10 mouse cellular contexts compared by ENCODE assay signal in the genomic region with DNA sequence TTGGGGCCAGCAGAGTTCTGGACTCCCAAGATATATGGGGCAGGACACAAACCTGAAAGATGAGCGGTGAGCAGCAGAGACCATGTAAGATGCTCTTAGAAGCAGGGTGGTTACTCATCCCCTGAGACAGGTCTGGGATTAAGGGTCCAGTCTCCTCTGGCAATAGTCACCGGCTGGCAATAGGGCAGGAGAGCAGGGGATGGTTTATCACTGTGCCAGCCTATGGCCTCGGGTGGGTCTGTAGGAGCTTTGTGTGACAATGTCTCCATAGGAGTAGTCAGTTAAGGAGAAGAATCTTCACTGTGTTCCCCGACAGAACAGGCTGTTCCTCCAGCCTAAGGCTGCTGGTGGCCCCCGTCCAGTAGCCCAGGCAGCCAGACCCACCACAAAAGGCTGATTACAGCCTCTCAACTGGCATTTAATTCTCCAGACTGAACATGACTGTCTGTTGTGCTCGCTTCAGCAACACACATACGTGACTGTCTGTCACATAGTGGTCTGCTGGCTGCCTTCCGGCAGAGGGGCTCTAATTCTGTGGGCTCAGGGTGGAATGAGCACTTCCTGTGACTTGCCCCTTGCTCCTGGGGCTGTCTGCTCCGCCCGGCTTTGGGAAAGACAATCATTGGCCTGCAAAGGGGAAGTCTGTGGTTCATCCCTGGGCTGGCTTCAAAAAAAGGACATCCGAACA. TPM values are rescaled to one million over a fixed set of nuclear protein-coding genes. Genes with fewer than 3 reads are reported as not detected.
A peak's percentile ranks its signal among the peaks of the same experiment; 100 is the strongest.
DNase-seq lines count a peak whose midpoint lies in the region; ATAC-seq and TF ChIP-seq lines count a peak whose summit lies in the region.
"Had no signal": no experiment of that assay in that cellular context is flagged by ENCODE, and none has a peak within 500 bp of the region (broad histone marks: within the 10 kb centered on the region; RNA-seq: fewer than 3 reads in every experiment).

No protein-coding gene starts in this region.

- no peak for TF ChIP-seq POLR2A in bone marrow, adult 2 months (IDR thresholded peaks at IDR 0.05; ENCODE audit: borderline replicate concordance, control insufficient read depth, low read depth, low read length)

- peak overlapping the region; percentile 95; the same call in 1 of the 2 replicates for H3K4me3 ChIP-seq in hindbrain, embryonic 10.5 days
- no peak overlapping the region for H3K4me3 ChIP-seq in hindbrain, embryonic 11.5 days (ENCODE audit: low read depth, low read length)
- no peak overlapping the region for H3K4me3 ChIP-seq in bone marrow, adult 2 months (replicated peaks; ENCODE audit: control insufficient read depth, low read depth, low read length)
- peak overlapping the region; percentile 88 for H3K4me3 ChIP-seq in heart, embryonic 16.5 days (ENCODE audit: low read length)
- peak overlapping the region; percentile 87 for H3K4me3 ChIP-seq in liver, postnatal 0 days (ENCODE audit: low read depth, low read length)

- 83% methylated on average over 11 of the region's 11 CpGs for WGBS in hindbrain, embryonic 10.5 days
- 82% methylated on average over 11 of the region's 11 CpGs for WGBS in hindbrain, embryonic 11.5 days
- 20% methylated on average over 11 of the region's 11 CpGs for WGBS in bone marrow, adult 2 months
- WGBS in heart, embryonic 16.5 days = 46% methylated on average over 11 of the region's 11 CpGs
- whole genome bisulfite sequencing in liver, postnatal 0 days (ENCODE audit: insufficient replicate concordance) = 37% methylated on average over 11 of the region's 11 CpGs

- H3K4me2 ChIP-seq in hindbrain, embryonic 11.5 days (replicated peaks; ENCODE audit: low read depth, low read length) = no peak overlapping the region
- peak overlapping the region; percentile 94 for H3K4me2 ChIP-seq in heart, embryonic 16.5 days (ENCODE audit: low read depth, low read length)
- peak overlapping the region; percentile 91 for H3K4me2 ChIP-seq in liver, postnatal 0 days (ENCODE audit: low read depth, low read length)

- peaks cover 70% of the 10 kb centered on the region for H3K4me1 ChIP-seq in hindbrain, embryonic 10.5 days (replicated peaks)
- peaks cover 6% of the 10 kb centered on the region for H3K4me1 ChIP-seq in hindbrain, embryonic 11.5 days (replicated peaks; ENCODE audit: control insufficient read depth, insufficient read depth, low read length)
- peaks cover 18% of the 10 kb centered on the region for H3K4me1 ChIP-seq in bone marrow, adult 2 months (ENCODE audit: control insufficient read depth, insufficient read depth, low read length)
- H3K4me1 ChIP-seq in heart, embryonic 16.5 days (ENCODE audit: control insufficient read depth, insufficient read depth, low read length) = peaks cover 79% of the 10 kb centered on the region
- peaks cover 81% of the 10 kb centered on the region for H3K4me1 ChIP-seq in liver, postnatal 0 days (ENCODE audit: insufficient read depth)

- no peaks in the 10 kb centered on the region for H3K27me3 ChIP-seq in hindbrain, embryonic 10.5 days (ENCODE audit: insufficient read depth, poor library complexity, severe bottlenecking)
- H3K27me3 ChIP-seq in hindbrain, embryonic 11.5 days (ENCODE audit: control insufficient read depth, insufficient read depth, low read length) = no peaks in the 10 kb centered on the region
- no peaks in the 10 kb centered on the region for H3K27me3 ChIP-seq in heart, embryonic 16.5 days (ENCODE audit: control insufficient read depth, insufficient read depth, low read length)
- H3K27me3 ChIP-seq in liver, postnatal 0 days (ENCODE audit: insufficient read depth, low read length) = no peaks in the 10 kb centered on the region
- H3K27me3 ChIP-seq: Patski had no signal

- peak overlapping the region; percentile 31; the same call in 1 of the 2 replicates for H3K27ac ChIP-seq in hindbrain, embryonic 10.5 days
- no peak overlapping the region for H3K27ac ChIP-seq in hindbrain, embryonic 11.5 days (ENCODE audit: low read depth, low read length)
- H3K27ac ChIP-seq in bone marrow, adult 2 months (ENCODE audit: control insufficient read depth, insufficient read depth, low read depth, low read length, poor library complexity) = peak overlapping the region; percentile 9; the same call in 1 of the 2 replicates
- peak overlapping the region; percentile 58 for H3K27ac ChIP-seq in heart, embryonic 16.5 days (ENCODE audit: low read length)
- peak overlapping the region; percentile 51 for H3K27ac ChIP-seq in liver, postnatal 0 days (ENCODE audit: low read depth)

- DNase-seq in hindbrain, embryonic 10.5 days (ENCODE audit: low spot score) = no peak
- DNase-seq in hindbrain, embryonic 11.5 days (ENCODE audit: low spot score) = no peak
- no peak for DNase-seq in liver, postnatal 0 days
- DNase-seq in right cerebral cortex, postnatal 25 days = no peak
- DNase-seq in adrenal gland, adult 18-20 months (ENCODE audit: low spot score in 2 of 2) = no peak
- no peak for DNase-seq in spleen, postnatal 36 days (ENCODE audit: low spot score in 2 of 2)

- peaks cover 45% of the 10 kb centered on the region for H3K36me3 ChIP-seq in hindbrain, embryonic 10.5 days
- H3K36me3 ChIP-seq in hindbrain, embryonic 11.5 days (ENCODE audit: control insufficient read depth, insufficient read depth, low read length) = no peaks in the 10 kb centered on the region
- H3K36me3 ChIP-seq in heart, embryonic 16.5 days (ENCODE audit: control insufficient read depth, insufficient read depth) = peaks cover under 1% of the 10 kb centered on the region; the same call in 1 of the 2 replicates
- H3K36me3 ChIP-seq in liver, postnatal 0 days (replicated peaks; ENCODE audit: insufficient read depth, low read length) = peaks cover 1% of the 10 kb centered on the region; the same call in 1 of the 2 replicates

- TF ChIP-seq EP300 in liver, postnatal 0 days (IDR thresholded peaks at IDR 0.05; ENCODE audit: low read depth) = no peak

- TF ChIP-seq CTCF in bone marrow, adult 2 months (IDR thresholded peaks at IDR 0.05; ENCODE audit: control insufficient read depth, insufficient read depth, low read length) = no peak
- TF ChIP-seq CTCF in liver, postnatal 0 days (IDR thresholded peaks at IDR 0.05; ENCODE audit: low read depth) = no peak

- no peak overlapping the region for H3K9ac ChIP-seq in hindbrain, embryonic 11.5 days (ENCODE audit: low read depth, low read length)
- peak overlapping the region; percentile 97 for H3K9ac ChIP-seq in heart, embryonic 16.5 days (ENCODE audit: low read length)
- H3K9ac ChIP-seq in liver, postnatal 0 days (replicated peaks) = peak overlapping the region; percentile 92

- H3K9me3 ChIP-seq in hindbrain, embryonic 10.5 days = no peaks in the 10 kb centered on the region
- no peaks in the 10 kb centered on the region for H3K9me3 ChIP-seq in hindbrain, embryonic 11.5 days (ENCODE audit: control insufficient read depth, low read length)
- H3K9me3 ChIP-seq in heart, embryonic 16.5 days (replicated peaks; ENCODE audit: control insufficient read depth, low read length) = no peaks in the 10 kb centered on the region
- H3K9me3 ChIP-seq in liver, postnatal 0 days (ENCODE audit: low read length) = no peaks in the 10 kb centered on the region

- ATAC-seq in hindbrain, embryonic 11.5 days (ENCODE audit: low FRiP score) = no peak
- no peak for ATAC-seq in heart, embryonic 16.5 days (replicated peaks; ENCODE audit: extremely low read depth, insufficient read depth, low FRiP score)
- ATAC-seq in liver, postnatal 0 days = no peak
- ATAC-seq: Patski had no signal

RNA-seq across cellular contexts. Expression of gene Cd81, which starts 3.1 kb away (rescaled TPM):
- 238 and 265 TPM in 2 replicates for polyA plus RNA-seq in hindbrain, embryonic 10.5 days (2016; fragmentation: Nextera tagmentation; extraction: Ambion mirVana)
- polyA plus RNA-seq in hindbrain, embryonic 11.5 days (2014; fragmentation: Nextera tagmentation; extraction: Ambion mirVana) = 263 and 264 TPM in 2 replicates
- polyA plus RNA-seq in bone marrow, adult 2 months (2011; ENCODE audit: insufficient read depth, insufficient read length, low replicate concordance, missing spikeins) = 51.9 and 92.5 TPM in 2 replicates
- polyA plus RNA-seq in heart, embryonic 16.5 days (2015; fragmentation: Nextera tagmentation; extraction: Ambion mirVana) = 878 and 900 TPM in 2 replicates
- 213 and 231 TPM in 2 replicates for polyA plus RNA-seq in liver, postnatal 0 days (2015; fragmentation: Nextera tagmentation; extraction: Ambion mirVana)
- total RNA-seq in adrenal gland, adult 18-20 months (2021) = 100 to 1,000 TPM; 609 to 688 TPM

RNA-seq across cellular contexts. Expression of gene Tssc4, which starts 13.4 kb away (rescaled TPM):
- polyA plus RNA-seq in hindbrain, embryonic 10.5 days (2016; fragmentation: Nextera tagmentation; extraction: Ambion mirVana) = 130 and 134 TPM in 2 replicates
- polyA plus RNA-seq in hindbrain, embryonic 11.5 days (2014; fragmentation: Nextera tagmentation; extraction: Ambion mirVana) = 59.0 and 63.8 TPM in 2 replicates
- polyA plus RNA-seq in bone marrow, adult 2 months (2011; ENCODE audit: insufficient read depth, insufficient read length, low replicate concordance, missing spikeins) = 35.9 and 48.2 TPM in 2 replicates
- polyA plus RNA-seq in heart, embryonic 16.5 days (2015; fragmentation: Nextera tagmentation; extraction: Ambion mirVana) = 59.2 and 61.5 TPM in 2 replicates
- 24.1 and 25.2 TPM in 2 replicates for polyA plus RNA-seq in liver, postnatal 0 days (2015; fragmentation: Nextera tagmentation; extraction: Ambion mirVana)
- 10 to 100 TPM; 24.0 to 26.3 TPM for total RNA-seq in adrenal gland, adult 18-20 months (2021)

RNA-seq across cellular contexts. Expression of gene Trpm5, which starts 38.8 kb away (rescaled TPM):
- polyA plus RNA-seq in hindbrain, embryonic 10.5 days (2016; fragmentation: Nextera tagmentation; extraction: Ambion mirVana) = 0.55 and 0.71 TPM in 2 replicates
- polyA plus RNA-seq in hindbrain, embryonic 11.5 days (2014; fragmentation: Nextera tagmentation; extraction: Ambion mirVana) = 0.27 and 0.88 TPM in 2 replicates
- polyA plus RNA-seq in bone marrow, adult 2 months (2011; ENCODE audit: insufficient read depth, insufficient read length, low replicate concordance, missing spikeins) = not detected in 2 replicates
- 3.1 and 3.7 TPM in 2 replicates for polyA plus RNA-seq in heart, embryonic 16.5 days (2015; fragmentation: Nextera tagmentation; extraction: Ambion mirVana)
- polyA plus RNA-seq in liver, postnatal 0 days (2015; fragmentation: Nextera tagmentation; extraction: Ambion mirVana) = 0.13 and 0.42 TPM in 2 replicates
- under 1 TPM; 0.30 to 0.38 TPM for total RNA-seq in adrenal gland, adult 18-20 months (2021)

RNA-seq across cellular contexts. Expression of gene Kcnq1, which starts 50.5 kb away (rescaled TPM):
- polyA plus RNA-seq in hindbrain, embryonic 10.5 days (2016; fragmentation: Nextera tagmentation; extraction: Ambion mirVana) = 0.98 and 2.3 TPM in 2 replicates
- 1.7 and 2.5 TPM in 2 replicates for polyA plus RNA-seq in hindbrain, embryonic 11.5 days (2014; fragmentation: Nextera tagmentation; extraction: Ambion mirVana)
- 1.3 TPM in 1 of 2 replicates, not detected in the other for polyA plus RNA-seq in bone marrow, adult 2 months (2011; ENCODE audit: insufficient read depth, insufficient read length, low replicate concordance, missing spikeins)
- 34.6 and 34.9 TPM in 2 replicates for polyA plus RNA-seq in heart, embryonic 16.5 days (2015; fragmentation: Nextera tagmentation; extraction: Ambion mirVana)
- polyA plus RNA-seq in liver, postnatal 0 days (2015; fragmentation: Nextera tagmentation; extraction: Ambion mirVana) = 0.37 and 0.63 TPM in 2 replicates
- 1 to 10 TPM; 3.2 to 6.0 TPM for total RNA-seq in adrenal gland, adult 18-20 months (2021)

RNA-seq across cellular contexts. Expression of gene Tspan32, which starts 50.8 kb away (rescaled TPM):
- 5.2 and 6.1 TPM in 2 replicates for polyA plus RNA-seq in hindbrain, embryonic 10.5 days (2016; fragmentation: Nextera tagmentation; extraction: Ambion mirVana)
- polyA plus RNA-seq in hindbrain, embryonic 11.5 days (2014; fragmentation: Nextera tagmentation; extraction: Ambion mirVana) = 5.8 and 8.3 TPM in 2 replicates
- 98.0 and 152 TPM in 2 replicates for polyA plus RNA-seq in bone marrow, adult 2 months (2011; ENCODE audit: insufficient read depth, insufficient read length, low replicate concordance, missing spikeins)
- 2.5 and 2.9 TPM in 2 replicates for polyA plus RNA-seq in heart, embryonic 16.5 days (2015; fragmentation: Nextera tagmentation; extraction: Ambion mirVana)
- polyA plus RNA-seq in liver, postnatal 0 days (2015; fragmentation: Nextera tagmentation; extraction: Ambion mirVana) = 31.0 and 37.5 TPM in 2 replicates
- 1 to 10 TPM in 1 of 2 experiments, under 1 TPM in 1; 0.50 to 1.2 TPM for total RNA-seq in adrenal gland, adult 18-20 months (2021)
- total RNA-seq: layer of hippocampus, postnatal 10 days had no signal

Comparison
In these comparisons a context has a peak if more than half of its experiments do, and no peak if none do; other contexts are left out.
1. H3K4me3 ChIP-seq: peak in hindbrain, embryonic 10.5 days (single experiment), heart, embryonic 16.5 days (single experiment) and liver, postnatal 0 days (single experiment); none in hindbrain, embryonic 11.5 days (single experiment) and bone marrow, adult 2 months (single experiment).